Mouse (Mus musculus): ENCODE data around the gene Gm42372.

Gene Gm42372

GRCm38 (mm10) chr7:17030239-17030638, 47.4 kb downstream of the Gm42372 start:
- no peak for DNase-seq (ENCODE audit: low read depth, low spot score)
